Comparison of ENCODE assay signal across 14 mouse cellular contexts in the genomic region with DNA sequence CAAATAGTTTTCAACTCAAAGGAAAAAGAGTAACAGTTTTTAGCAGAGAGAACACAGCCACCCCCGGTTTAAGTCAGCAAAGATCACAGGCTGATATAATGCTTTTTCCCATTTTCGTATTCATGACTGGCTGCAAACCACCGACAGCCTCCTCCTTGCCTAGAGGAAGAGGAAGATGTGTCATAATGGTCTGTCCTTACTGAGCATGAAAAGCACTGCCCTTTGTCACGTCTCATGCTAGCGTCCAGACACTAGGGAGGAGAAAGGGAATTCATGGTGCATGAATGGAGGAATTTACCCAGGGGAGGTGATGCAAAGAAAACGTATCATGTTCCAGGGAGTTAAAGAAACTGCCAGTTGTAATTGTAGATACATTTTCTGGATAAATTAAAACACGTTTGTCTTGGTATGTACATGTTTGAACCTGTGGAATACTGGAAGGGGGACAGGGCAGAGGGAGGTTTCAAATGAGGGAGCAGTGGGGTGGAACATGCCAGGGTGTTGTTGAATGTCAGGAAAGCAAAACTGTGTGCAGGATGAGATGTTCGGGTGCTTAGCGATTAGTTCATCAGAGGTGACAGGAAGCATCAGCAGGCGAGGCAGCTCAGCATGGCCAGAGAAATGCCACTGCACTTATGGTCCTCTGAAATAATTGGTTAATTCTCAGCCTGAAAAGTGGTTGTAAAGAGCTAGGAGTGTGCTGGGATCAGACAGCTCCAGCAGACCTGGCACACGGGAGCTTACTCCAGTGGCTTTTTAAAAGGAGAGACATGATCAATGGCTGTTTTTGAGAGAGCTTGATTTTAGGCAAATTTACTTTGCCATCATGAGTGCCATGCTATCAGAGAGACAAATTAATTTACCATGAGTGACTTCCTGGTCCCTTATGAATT.
DNase-seq lines count a peak whose midpoint lies in the region; ATAC-seq lines count a peak whose summit lies in the region.
"Had no signal": no experiment of that assay in that cellular context is flagged by ENCODE, and none has a peak within 500 bp of the region (broad histone marks: within the 10 kb centered on the region; RNA-seq: fewer than 3 reads in every experiment).

No protein-coding gene starts in this region.

- no peaks in the 10 kb centered on the region for H3K27me3 ChIP-seq in heart, embryonic 15.5 days
- H3K27me3 ChIP-seq in heart, embryonic 12.5 days (replicated peaks), result no peaks in the 10 kb centered on the region
- no peaks in the 10 kb centered on the region for H3K27me3 ChIP-seq in embryonic facial prominence, embryonic 10.5 days (replicated peaks; ENCODE audit: low read depth, poor library complexity, severe bottlenecking)
- no peaks in the 10 kb centered on the region for H3K27me3 ChIP-seq in hindbrain, embryonic 10.5 days (ENCODE audit: insufficient read depth, poor library complexity, severe bottlenecking)
- no peaks in the 10 kb centered on the region for H3K27me3 ChIP-seq in midbrain, embryonic 13.5 days
- H3K27me3 ChIP-seq: stomach, embryonic 15.5 days had no signal

- no peak overlapping the region for H3K4me3 ChIP-seq in heart, embryonic 15.5 days
- no peak overlapping the region for H3K4me3 ChIP-seq in heart, embryonic 12.5 days
- H3K4me3 ChIP-seq in embryonic facial prominence, embryonic 10.5 days, result no peak overlapping the region
- no peak overlapping the region for H3K4me3 ChIP-seq in hindbrain, embryonic 10.5 days
- H3K4me3 ChIP-seq in midbrain, embryonic 13.5 days (replicated peaks), result no peak overlapping the region
- H3K4me3 ChIP-seq: heart, adult 2 months; stomach, embryonic 15.5 days had no signal

- no peaks in the 10 kb centered on the region for H3K9me3 ChIP-seq in heart, embryonic 15.5 days (replicated peaks)
- no peaks in the 10 kb centered on the region for H3K9me3 ChIP-seq in heart, embryonic 12.5 days (replicated peaks)
- no peaks in the 10 kb centered on the region for H3K9me3 ChIP-seq in embryonic facial prominence, embryonic 10.5 days
- H3K9me3 ChIP-seq in hindbrain, embryonic 10.5 days, result no peaks in the 10 kb centered on the region
- H3K9me3 ChIP-seq in midbrain, embryonic 13.5 days, result no peaks in the 10 kb centered on the region
- H3K9me3 ChIP-seq: stomach, embryonic 15.5 days had no signal

- ATAC-seq in heart, embryonic 15.5 days (replicated peaks; ENCODE audit: insufficient number of reproducible peaks, insufficient read depth, low FRiP score, low read depth), result no peak
- ATAC-seq in heart, embryonic 12.5 days (ENCODE audit: insufficient number of reproducible peaks, low FRiP score), result no peak
- ATAC-seq in midbrain, embryonic 13.5 days, result peak; percentile 71

- no peak for DNase-seq in embryonic facial prominence, embryonic 10.5 days (ENCODE audit: low spot score)
- DNase-seq in hindbrain, embryonic 10.5 days (ENCODE audit: low spot score), result no peak
- no peak for DNase-seq in ovary, postnatal 10 days (ENCODE audit: low spot score)
- no peak for DNase-seq in cerebellum, postnatal 4 days (ENCODE audit: low spot score in 2 of 2)
- no peak for DNase-seq in left cerebral cortex, postnatal 4 days
- DNase-seq: adrenal gland, postnatal 10 days; cerebellum, adult 11-12 months; heart, adult 2 months; kidney, adult 8-10 months; lung, postnatal 10 days had no signal

- WGBS in heart, embryonic 15.5 days, result 45% methylated on average over 11 of the region's 11 CpGs
- WGBS in heart, embryonic 12.5 days, result 50% methylated on average over 11 of the region's 11 CpGs
- 51% methylated on average over 11 of the region's 11 CpGs for WGBS in embryonic facial prominence, embryonic 10.5 days
- WGBS in hindbrain, embryonic 10.5 days, result 45% methylated on average over 11 of the region's 11 CpGs
- 35% methylated on average over 11 of the region's 11 CpGs for WGBS in midbrain, embryonic 13.5 days

- H3K4me1 ChIP-seq in heart, embryonic 15.5 days (replicated peaks), result peaks cover 5% of the 10 kb centered on the region; the same call in 1 of the 2 replicates
- peaks cover 8% of the 10 kb centered on the region; the same call in 1 of the 2 replicates for H3K4me1 ChIP-seq in heart, embryonic 12.5 days (replicated peaks)
- H3K4me1 ChIP-seq in embryonic facial prominence, embryonic 10.5 days, result peaks cover 18% of the 10 kb centered on the region
- H3K4me1 ChIP-seq in hindbrain, embryonic 10.5 days (replicated peaks), result peaks cover 22% of the 10 kb centered on the region
- H3K4me1 ChIP-seq in midbrain, embryonic 13.5 days (replicated peaks), result peaks cover 24% of the 10 kb centered on the region

- intact Hi-C loops in left cerebral cortex, postnatal 4 days (cut with DNase I), result no loop called here

- no peaks in the 10 kb centered on the region for H3K36me3 ChIP-seq in heart, embryonic 15.5 days
- no peaks in the 10 kb centered on the region for H3K36me3 ChIP-seq in heart, embryonic 12.5 days
- no peaks in the 10 kb centered on the region for H3K36me3 ChIP-seq in embryonic facial prominence, embryonic 10.5 days (replicated peaks)
- H3K36me3 ChIP-seq in hindbrain, embryonic 10.5 days, result no peaks in the 10 kb centered on the region
- H3K36me3 ChIP-seq in midbrain, embryonic 13.5 days, result no peaks in the 10 kb centered on the region
- H3K36me3 ChIP-seq: stomach, embryonic 15.5 days had no signal

- 0 out of 2 replicates have a peak overlapping the region, but pooled peaks have one; percentile 8 for H3K4me2 ChIP-seq in heart, embryonic 15.5 days
- no peak overlapping the region for H3K4me2 ChIP-seq in heart, embryonic 12.5 days
- H3K4me2 ChIP-seq in midbrain, embryonic 13.5 days (replicated peaks), result no peak overlapping the region; the same call in 1 of the 2 replicates
- H3K4me2 ChIP-seq: stomach, embryonic 15.5 days had no signal

- no peak overlapping the region for H3K27ac ChIP-seq in heart, embryonic 15.5 days
- H3K27ac ChIP-seq in heart, embryonic 12.5 days (ENCODE audit: poor library complexity, severe bottlenecking), result no peak overlapping the region
- peak overlapping the region; percentile 54; the same call in 1 of the 2 replicates for H3K27ac ChIP-seq in embryonic facial prominence, embryonic 10.5 days (replicated peaks)
- peak overlapping the region; percentile 73 for H3K27ac ChIP-seq in hindbrain, embryonic 10.5 days
- peak overlapping the region; percentile 78 for H3K27ac ChIP-seq in midbrain, embryonic 13.5 days
- H3K27ac ChIP-seq: heart, adult 2 months; stomach, embryonic 15.5 days had no signal

- no peak overlapping the region for H3K9ac ChIP-seq in heart, embryonic 15.5 days
- no peak overlapping the region for H3K9ac ChIP-seq in heart, embryonic 12.5 days
- H3K9ac ChIP-seq in midbrain, embryonic 13.5 days (replicated peaks), result no peak overlapping the region
- H3K9ac ChIP-seq: stomach, embryonic 15.5 days had no signal

Comparison
In these comparisons a context has a peak if more than half of its experiments do, and no peak if none do; other contexts are left out.
1. H3K27ac ChIP-seq: peak in embryonic facial prominence, embryonic 10.5 days (single experiment), hindbrain, embryonic 10.5 days (single experiment) and midbrain, embryonic 13.5 days (single experiment); none in heart, embryonic 15.5 days (single experiment) and heart, embryonic 12.5 days (single experiment).